Mouse (Mus musculus) liver, adult 2 months (tissue): Measurements from ENCODE around the gene Gcnt3.

Source experiments
- CTCF ChIP-seq: fragments of 200-500 bp; IDR thresholded peaks from 2 replicates; pipeline ENCODE4 v1.5.1; 2011; ENCODE audit warnings: low read depth, low read length, control low read depth
- POLR2A ChIP-seq: fragments of 200-500 bp; IDR thresholded peaks from 2 replicates; pipeline ENCODE4 v1.6.1; 2011; ENCODE audit warnings: low read length, control low read depth; ENCODE audit not compliant: insufficient read depth; ENCODE audit errors: extremely low read depth

DNA sequence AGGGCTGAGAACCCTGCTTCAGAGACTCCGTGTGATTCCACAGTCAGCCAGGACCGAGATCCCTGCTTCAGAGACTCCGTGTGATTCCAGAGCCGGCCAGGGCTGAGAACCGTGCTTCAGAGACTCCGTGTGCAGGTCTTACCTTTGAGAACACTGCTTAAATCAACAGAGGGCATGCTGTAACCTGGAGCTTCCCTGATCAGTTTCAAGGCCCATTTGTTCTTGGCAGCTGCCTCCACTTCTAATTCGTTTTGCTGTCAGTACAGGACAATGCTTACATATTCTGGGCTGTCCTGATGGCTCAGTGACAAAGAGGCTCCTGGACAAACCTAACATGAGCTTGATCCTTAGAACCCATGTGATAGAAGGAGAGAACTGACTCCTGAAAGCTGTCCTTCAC lies 39.3 kb upstream of the Gcnt3 start:
- TF ChIP-seq POLR2A (no peak), CTCF (no peak)
